Mouse (Mus musculus): ENCODE results near the gene Poc5.

DNA sequence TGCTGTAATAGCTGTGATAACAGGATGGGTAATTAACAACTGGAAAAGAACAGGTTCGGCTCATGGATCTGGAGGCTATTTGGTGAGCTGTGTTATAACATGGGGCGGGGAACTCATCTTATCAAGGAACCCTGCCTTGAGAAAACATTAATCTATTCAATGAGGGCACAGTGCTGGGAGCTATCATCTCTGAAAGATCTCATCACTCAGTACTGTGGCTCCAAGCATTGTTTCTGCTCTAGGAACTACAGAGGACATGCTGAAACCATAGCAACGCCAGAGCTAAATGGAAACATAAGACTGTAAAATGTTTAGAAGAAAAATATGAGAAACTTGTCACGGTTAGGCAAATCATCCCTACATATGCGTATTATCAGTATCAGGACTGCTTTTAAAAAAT, 69.9 kb downstream of the Poc5 start:
- TF ChIP-seq POLR2A (IDR thresholded peaks at IDR 0.05; ENCODE audit: borderline replicate concordance, control insufficient read depth, low read depth, low read length) (no peak), CTCF (IDR thresholded peaks at IDR 0.05; ENCODE audit: control insufficient read depth, insufficient read depth, low read length) (no peak)

Data from bone marrow, adult 2 months (tissue).